Mouse (Mus musculus) MEL (cell line): ENCODE results near the gene Adipor2.

Experiments
- CTCF ChIP-seq, 3 experiments: IDR thresholded peaks in 2 of 3; conservative IDR thresholded peaks in 1 of 3; 2 replicates each; pipeline ENCODE4 v1.5.1; 2011 to 2012; ENCODE audit warnings: low read length in 3 of 3, low read depth in 2 of 3, mild to moderate bottlenecking in 2 of 3, improper control_type of control experiment in 1 of 3, inconsistent platforms in 1 of 3, mixed read lengths in 1 of 3, moderate library complexity in 1 of 3; ENCODE audit not compliant: control insufficient read depth in 1 of 3, insufficient read depth in 1 of 3, poor library complexity in 1 of 3, severe bottlenecking in 1 of 3
- JUND ChIP-seq: IDR thresholded peaks from 2 replicates; pipeline ENCODE4 v1.6.1; 2011; ENCODE audit warnings: low read depth, mild to moderate bottlenecking, improper control_type of control experiment, low read length
- POLR2A ChIP-seq, 2 experiments: IDR thresholded peaks; 2 replicates each; pipeline ENCODE4 v1.6.1; 2011 to 2012; ENCODE audit warnings: low read length in 2 of 2, mild to moderate bottlenecking in 2 of 2, control low read depth in 1 of 2, improper control_type of control experiment in 1 of 2, low read depth in 1 of 2, moderate library complexity in 1 of 2; ENCODE audit not compliant: control insufficient read depth in 1 of 2, insufficient read depth in 1 of 2, poor library complexity in 1 of 2
- USF1 ChIP-seq: IDR thresholded peaks from 2 replicates; pipeline ENCODE4 v1.6.1; 2014; ENCODE audit warnings: low read depth, mild to moderate bottlenecking, inconsistent platforms, low read length, improper control_type of control experiment, moderate library complexity

DNA sequence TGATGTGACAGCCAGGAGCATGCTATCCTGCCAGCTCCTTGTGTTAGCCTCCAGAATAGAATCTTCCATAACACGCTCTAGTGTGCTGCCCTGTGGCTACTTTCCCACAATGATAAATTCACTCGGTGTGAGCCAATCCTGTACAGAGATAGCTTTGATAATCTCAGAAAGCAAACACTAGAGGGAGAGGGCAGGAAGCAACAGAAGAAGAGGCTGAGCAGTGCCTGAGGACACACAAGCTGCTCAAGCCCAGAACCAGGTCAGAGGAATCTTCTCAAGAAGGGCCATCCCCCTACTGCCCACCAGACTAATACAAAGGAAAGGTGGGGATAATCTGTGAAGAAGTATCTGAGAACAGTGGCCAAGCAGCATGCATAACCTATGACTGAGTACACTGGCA is 50.1 kb downstream of the Adipor2 start:
- no peak for TF ChIP-seq CTCF (IDR thresholded peaks at IDR 0.05 in 2 of 3, conservative IDR thresholded peaks at IDR 0.05 in 1 of 3; ENCODE audit: control insufficient read depth in 1 of 3, insufficient read depth in 1 of 3, low read depth in 2 of 3, low read length in 3 of 3, poor library complexity in 1 of 3, severe bottlenecking in 1 of 3)
- no peak for TF ChIP-seq POLR2A (IDR thresholded peaks at IDR 0.05; ENCODE audit: control insufficient read depth in 1 of 2, insufficient read depth in 1 of 2, low read depth in 1 of 2, low read length in 2 of 2, poor library complexity in 1 of 2)
- no peak for TF ChIP-seq JUND
- TF ChIP-seq USF1, result no peak
